Mouse (Mus musculus): Measurements from ENCODE around the gene Traf3ip2.

The Traf3ip2 gene

GRCm38 (mm10) chr10:39674766-39675165 is 62.0 kb downstream of the Traf3ip2 start:
- DNase-seq (ENCODE audit: low spot score), result no peak

DNA sequence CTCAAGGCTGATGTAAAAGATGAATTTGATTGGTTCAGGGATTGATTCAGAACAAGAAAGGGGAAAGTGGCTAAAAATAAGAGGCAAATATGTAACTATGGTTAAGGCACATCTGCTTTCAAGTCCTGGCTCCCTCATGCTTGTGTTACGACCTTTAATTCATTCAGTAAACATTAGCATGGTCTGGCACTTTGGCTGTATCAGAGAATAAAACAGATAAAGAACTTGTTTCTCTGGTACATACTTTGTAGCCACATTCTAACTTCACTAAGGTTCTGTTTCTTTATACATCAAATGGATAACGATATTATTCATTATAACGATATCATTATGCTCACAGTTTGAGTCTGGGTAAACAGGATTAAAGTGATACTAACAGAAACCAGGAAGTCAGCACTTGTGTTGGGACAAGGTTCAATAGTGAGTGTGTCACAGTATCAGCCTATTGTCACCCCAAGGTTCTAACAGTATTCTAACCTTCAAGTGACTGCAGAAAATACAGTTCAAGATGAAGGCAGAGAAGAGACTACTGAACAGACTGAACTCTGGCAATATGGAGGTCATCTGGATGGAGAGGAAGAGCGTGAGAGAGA is 65.6 kb downstream of the Traf3ip2 start:
- no peak for DNase-seq (ENCODE audit: low spot score)

GRCm38 (mm10) chr10:39681014-39681413 is 68.3 kb downstream of the Traf3ip2 start:
- no peak for DNase-seq (ENCODE audit: low spot score)

- DNase-seq (ENCODE audit: low spot score), result no peak
Observed at GRCm38 (mm10) chr10:39682556-39682955, 69.8 kb downstream of the Traf3ip2 start.

DNA sequence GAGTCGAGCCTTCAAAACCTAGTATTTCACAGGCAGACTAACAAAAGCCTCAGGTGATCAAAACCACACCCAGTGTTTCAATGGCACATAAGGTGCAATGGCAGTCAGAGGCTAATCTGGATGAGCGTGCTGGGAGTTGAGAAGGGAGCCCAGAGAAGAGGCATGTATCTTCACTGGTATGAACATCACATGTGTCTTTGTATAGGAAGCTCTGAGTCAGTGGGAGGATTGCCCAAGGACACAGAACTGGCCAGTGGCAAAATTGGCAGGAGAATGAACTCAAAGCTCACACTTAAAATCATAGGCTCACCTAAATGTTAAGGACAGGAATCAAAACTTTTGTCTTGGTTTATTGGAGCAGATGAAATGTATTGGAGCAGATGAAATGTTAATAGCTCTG is 70.7 kb downstream of the Traf3ip2 start:
- no peak for DNase-seq (ENCODE audit: low spot score)

- no peak for DNase-seq (ENCODE audit: low spot score)
Observed at GRCm38 (mm10) chr10:39686811-39687210, 74.1 kb downstream of the Traf3ip2 start.

GRCm38 (mm10) chr10:39687851-39688250 is 75.1 kb downstream of the Traf3ip2 start:
- DNase-seq (ENCODE audit: low spot score), result peak; percentile 42

GRCm38 (mm10) chr10:39691351-39692064 is 78.8 kb downstream of the Traf3ip2 start:
- DNase-seq (ENCODE audit: low spot score), result no peak

GRCm38 (mm10) chr10:39692152-39692551 is 79.4 kb downstream of the Traf3ip2 start:
- no peak for DNase-seq (ENCODE audit: low spot score)
